Mouse (Mus musculus): Measurements from ENCODE around the gene Xpnpep3.

GRCm38 (mm10) chr15:81482966-81483365, 83.0 kb downstream of the Xpnpep3 start:
- no peak for TF ChIP-seq POLR2A (IDR thresholded peaks at IDR 0.05; ENCODE audit: insufficient read depth, low read depth, low read length)
- no peak for TF ChIP-seq CTCF (IDR thresholded peaks at IDR 0.05)
- no peak for TF ChIP-seq EP300 (IDR thresholded peaks at IDR 0.05; ENCODE audit: insufficient read depth, low read depth, low read length)
